Mouse (Mus musculus) midbrain, postnatal 0 days (tissue): ENCODE measurements at regions not wholly inside any gene's neighbourhood (a gene's known extent, or its start where the extent isn't known, plus 50 kb on each side); places are given as distances from the start of the nearest gene placed in this dataset.

Experiments used
- ATAC-seq: fragments of 200-750 bp; cut with Nextera tagmentation; 2 replicates; pipeline ENCODE4 v1.8.0; 2017; ENCODE audit warnings: moderate number of reproducible peaks, mild to moderate bottlenecking, moderate TSS enrichment, moderate library complexity; ENCODE audit not compliant: low FRiP score
- DNase-seq: peaks from one replicate; pipeline ENCODE4 v3.0.0-alpha.2; 2015; ENCODE audit warnings: low spot score
- H3K27ac ChIP-seq: fragments of 300-500 bp; sonication (generic); 2 replicates; pipeline ENCODE4 v1.5.1; 2014; ENCODE audit warnings: low read depth, mild to moderate bottlenecking, low read length, mixed read lengths
- H3K27me3 ChIP-seq: fragments of 300-500 bp; sonication (generic); 2 replicates; pipeline ENCODE4 v1.6.1; 2014; ENCODE audit warnings: low read length, control low read depth, mixed read lengths; ENCODE audit not compliant: insufficient read depth
- H3K36me3 ChIP-seq: fragments of 300-500 bp; sonication (generic); 2 replicates; pipeline ENCODE4 v1.6.1; 2014; ENCODE audit warnings: low read length, control low read depth, mixed read lengths; ENCODE audit not compliant: insufficient read depth
- H3K4me1 ChIP-seq: fragments of 300-500 bp; sonication (generic); 2 replicates; pipeline ENCODE4 v1.6.1; 2014; ENCODE audit warnings: mild to moderate bottlenecking, control low read depth, antibody characterized with exemption, low read length, mixed read lengths; ENCODE audit not compliant: insufficient read depth
- H3K4me2 ChIP-seq: fragments of 300-500 bp; sonication (generic); 2 replicates; pipeline ENCODE4 v1.6.1; 2014; ENCODE audit warnings: low read depth, mild to moderate bottlenecking, low read length, mixed read lengths; ENCODE audit not compliant: poor library complexity, severe bottlenecking
- H3K4me3 ChIP-seq: fragments of 300-500 bp; sonication (generic); 2 replicates; pipeline ENCODE4 v1.5.1; 2014; ENCODE audit warnings: low read depth, mild to moderate bottlenecking, low read length, moderate library complexity
- H3K9ac ChIP-seq: fragments of 300-500 bp; sonication (generic); replicated peaks from 2 replicates; pipeline ENCODE4 v1.6.1; 2014; ENCODE audit warnings: mild to moderate bottlenecking, low read length, moderate library complexity, mixed read lengths; ENCODE audit not compliant: poor library complexity, severe bottlenecking
- H3K9me3 ChIP-seq: fragments of 300-500 bp; sonication (generic); 2 replicates; pipeline ENCODE4 v1.6.1; 2016; ENCODE audit warnings: low read length, control low read depth
- CTCF ChIP-seq: IDR thresholded peaks from 2 replicates; pipeline ENCODE4 v1.5.1; 2016; ENCODE audit warnings: antibody characterized with exemption, mild to moderate bottlenecking
- WGBS: fragments of 180-500 bp; shearing (Covaris S2); extraction: QIAGEN DNeasy Blood & Tissue Kit; methylation state at CpG from one replicate; pipeline ENCODE4 v1.1.7; 2014; 5-methylcytosine and 5-hydroxymethylcytosine counted together

DNA sequence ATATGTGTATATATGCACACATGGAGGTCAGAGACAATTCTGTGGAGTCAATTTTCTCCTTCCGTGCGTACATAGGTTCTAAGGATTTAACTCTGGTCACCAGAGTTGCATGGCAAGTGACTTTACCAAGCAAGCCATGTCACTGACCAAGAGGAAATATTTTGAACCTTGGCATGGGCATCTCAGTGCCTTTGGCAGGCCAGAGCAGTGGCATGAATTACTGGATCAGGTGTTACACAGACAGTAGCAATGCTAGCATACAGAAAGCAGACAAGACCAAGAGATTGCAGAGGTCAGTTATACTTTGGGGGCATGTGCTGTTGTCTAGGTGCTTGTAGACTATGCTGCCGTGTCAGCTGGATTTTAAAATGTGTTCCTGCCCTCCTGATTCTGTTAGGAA is 95.2 kb upstream of the Gm5148 start:
- DNase-seq (no peak), ATAC-seq (no peak)
- H3K4me3 ChIP-seq = no peak overlapping the region
- H3K4me1 ChIP-seq = no peaks in the 10 kb centered on the region
- no peaks in the 10 kb centered on the region for H3K36me3 ChIP-seq
- TF ChIP-seq CTCF = no peak
- no peak overlapping the region for H3K9ac ChIP-seq
- no peaks in the 10 kb centered on the region for H3K27me3 ChIP-seq
- no peak overlapping the region for H3K4me2 ChIP-seq
- no peaks in the 10 kb centered on the region for H3K9me3 ChIP-seq
- H3K27ac ChIP-seq = no peak overlapping the region
- 95% methylated on average over 3 of the region's 3 CpGs for WGBS

DNA sequence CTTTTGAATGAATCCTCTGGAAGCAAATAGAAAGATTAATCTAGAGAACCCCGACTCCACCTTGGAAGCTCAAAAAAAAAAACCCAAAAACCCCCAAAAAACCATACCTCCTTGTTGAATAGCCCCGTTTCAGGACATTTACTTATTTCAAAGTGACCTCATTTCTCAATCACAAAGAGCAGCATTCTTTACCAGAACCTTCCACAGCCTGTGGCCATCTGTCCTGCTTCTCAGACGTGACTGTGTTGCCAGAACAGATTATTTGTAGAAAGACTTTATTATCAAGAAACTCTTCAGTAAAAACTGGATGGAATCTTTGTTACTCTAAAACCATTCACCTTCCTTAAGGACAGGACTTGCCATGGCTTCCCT is 93.1 kb upstream of the Gm5148 start:
- WGBS = 48% methylated on average over 3 of the region's 3 CpGs
- no peak for DNase-seq
- H3K4me1 ChIP-seq = no peaks in the 10 kb centered on the region

DNA sequence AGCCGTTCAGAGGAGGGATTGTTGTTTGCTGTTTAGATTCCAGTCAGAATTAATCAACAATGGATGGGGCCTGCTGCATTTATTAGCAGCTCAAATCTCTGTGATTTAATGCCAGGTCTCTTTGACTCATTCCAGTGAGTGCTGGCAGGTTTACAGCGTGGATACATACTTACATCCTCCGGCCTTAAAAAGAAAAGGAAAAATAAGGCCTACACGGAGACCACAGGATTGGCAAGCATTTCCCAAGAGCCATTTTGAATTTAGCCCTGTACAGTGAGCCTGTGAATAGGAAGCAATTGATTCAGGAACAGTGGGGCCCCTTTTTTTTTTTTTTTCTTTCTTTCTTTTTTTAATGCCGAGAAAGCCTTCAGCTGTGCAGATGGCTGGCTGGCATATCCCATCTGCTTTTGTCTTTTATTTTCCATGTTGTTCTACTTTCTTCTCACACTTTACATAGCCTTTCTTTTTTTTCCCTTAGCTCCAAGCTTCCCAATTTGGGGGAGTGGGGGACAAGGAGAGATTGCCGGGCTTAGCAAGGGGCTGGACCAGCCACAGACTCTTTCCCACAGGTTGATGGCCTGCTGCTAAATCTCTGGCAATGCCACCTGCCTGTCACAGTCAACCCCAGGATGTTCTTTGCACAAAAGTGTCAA is 92.6 kb upstream of the Gm5148 start:
- Histone ChIP-seq H3K9ac (no peak overlapping the region), H3K27ac (no peak overlapping the region), H3K27me3 (no peaks in the 10 kb centered on the region), H3K36me3 (no peaks in the 10 kb centered on the region), H3K9me3 (no peaks in the 10 kb centered on the region), H3K4me3 (no peak overlapping the region), H3K4me2 (no peak overlapping the region), H3K4me1 (no peaks in the 10 kb centered on the region)
- TF ChIP-seq CTCF = no peak
- no peak for ATAC-seq
- WGBS = 18% methylated on average over 6 of the region's 6 CpGs
- peak; percentile 64 for DNase-seq

More for the DNA sequence above, 93.1 kb upstream of the Gm5148 start:
- no peak overlapping the region for H3K27ac ChIP-seq
- TF ChIP-seq CTCF = no peak
- H3K4me2 ChIP-seq = no peak overlapping the region
- no peak overlapping the region for H3K9ac ChIP-seq
- no peak for ATAC-seq
- H3K9me3 ChIP-seq = no peaks in the 10 kb centered on the region
- no peaks in the 10 kb centered on the region for H3K27me3 ChIP-seq
- H3K4me3 ChIP-seq = no peak overlapping the region
- H3K36me3 ChIP-seq = no peaks in the 10 kb centered on the region

DNA sequence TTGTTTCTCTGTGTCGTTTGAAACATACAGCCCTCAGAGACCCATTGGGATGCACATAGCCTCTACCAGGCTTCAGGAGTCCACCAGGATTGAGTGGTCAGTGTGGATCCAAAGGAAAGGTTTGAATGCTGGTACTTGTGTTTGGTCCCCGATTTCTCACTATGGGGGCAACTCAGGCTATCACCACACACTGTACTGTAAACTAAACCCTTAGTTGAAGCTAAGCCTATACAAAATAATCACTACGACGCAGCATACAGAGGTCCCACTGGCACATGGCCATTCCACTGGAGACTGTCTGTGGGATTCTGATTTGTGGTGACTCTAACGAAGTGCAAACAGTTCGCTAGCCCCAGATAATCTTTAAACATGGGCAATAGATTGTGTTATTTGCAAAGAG is 91.5 kb upstream of the Gm5148 start:
- TF ChIP-seq CTCF = no peak
- Histone ChIP-seq H3K27me3 (no peaks in the 10 kb centered on the region), H3K9me3 (no peaks in the 10 kb centered on the region), H3K4me3 (no peak overlapping the region), H3K9ac (no peak overlapping the region), H3K4me2 (no peak overlapping the region), H3K36me3 (no peaks in the 10 kb centered on the region), H3K4me1 (no peaks in the 10 kb centered on the region), H3K27ac (no peak overlapping the region)
- WGBS = 90% methylated on average over 6 of the region's 6 CpGs
- ATAC-seq (no peak), DNase-seq (no peak)

DNA sequence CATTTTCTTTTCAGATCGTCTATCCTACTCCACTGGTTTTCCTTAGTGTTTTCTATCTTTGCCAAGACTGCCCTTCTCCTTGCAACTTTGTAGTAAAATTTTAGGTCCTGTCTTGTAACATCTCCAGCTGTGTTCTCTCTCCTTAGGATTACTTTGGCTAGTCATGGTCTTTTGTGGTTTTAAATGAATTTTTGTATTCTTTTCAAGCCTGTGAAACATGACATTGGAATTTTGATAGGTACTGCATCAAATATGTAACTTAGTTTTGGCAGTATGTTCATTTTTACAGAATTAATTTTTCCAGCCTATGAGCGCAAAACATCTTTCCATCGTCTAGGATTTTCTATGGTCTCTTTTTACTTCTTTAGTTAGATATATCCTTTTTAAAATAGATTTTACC is 88.6 kb upstream of the Gm5148 start:
- Histone ChIP-seq H3K4me1 (no peaks in the 10 kb centered on the region), H3K9me3 (0 out of 2 replicates have a peak, but pooled peaks cover 4% of the 10 kb centered on the region), H3K9ac (no peak overlapping the region), H3K27me3 (no peaks in the 10 kb centered on the region), H3K4me3 (no peak overlapping the region), H3K27ac (no peak overlapping the region), H3K4me2 (no peak overlapping the region), H3K36me3 (no peaks in the 10 kb centered on the region)
- TF ChIP-seq CTCF = no peak
- DNase-seq = no peak
- WGBS = 89% methylated on average over 3 of the region's 3 CpGs
- ATAC-seq = no peak

DNA sequence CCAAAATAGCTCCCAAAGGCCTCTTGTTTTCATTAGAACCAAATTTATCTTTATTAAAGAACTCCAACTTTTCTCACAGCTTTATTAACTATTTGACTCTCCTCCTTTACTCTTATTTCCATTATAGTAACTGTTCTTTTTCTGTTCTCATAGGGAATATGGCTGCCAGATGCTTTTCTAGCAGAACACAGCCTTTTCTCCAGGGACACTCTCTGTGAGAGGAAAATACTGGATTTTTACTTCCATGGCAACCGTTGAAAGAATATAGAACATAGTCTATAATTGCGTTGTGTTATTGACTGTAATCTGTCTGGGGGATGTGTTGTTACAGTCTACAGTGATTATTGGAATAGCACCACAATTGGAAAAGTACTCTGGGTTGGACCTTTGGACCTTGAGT is 87.1 kb upstream of the Gm5148 start:
- H3K4me3 ChIP-seq = no peak overlapping the region
- no peak overlapping the region for H3K27ac ChIP-seq
- no peak for TF ChIP-seq CTCF
- no peak overlapping the region for H3K9ac ChIP-seq
- H3K36me3 ChIP-seq = no peaks in the 10 kb centered on the region
- no peaks in the 10 kb centered on the region for H3K27me3 ChIP-seq
- DNase-seq (peak; percentile 48), ATAC-seq (no peak)
- H3K4me1 ChIP-seq = no peaks in the 10 kb centered on the region
- 77% methylated on average over 2 of the region's 2 CpGs for whole genome bisulfite sequencing
- H3K9me3 ChIP-seq = 0 out of 2 replicates have a peak, but pooled peaks cover 4% of the 10 kb centered on the region
- no peak overlapping the region for H3K4me2 ChIP-seq
